Mouse (Mus musculus): ENCODE measurements around the gene Tcf7l2.

Tcf7l2 gene

GRCm38 (mm10) chr19:55741439-55741928 is at the start of gene Tcf7l2:
Gene Tcf7l2, plus strand, starts transcription at chr19:55741820.
- peak; percentile 80 for DNase-seq (ENCODE audit: low spot score)

GRCm38 (mm10) chr19:55694651-55695050 is 47.0 kb upstream of the Tcf7l2 start:
- DNase-seq (ENCODE audit: low spot score): no peak

- DNase-seq (ENCODE audit: low spot score): no peak
Measured at GRCm38 (mm10) chr19:55695418-55695817, 46.2 kb upstream of the Tcf7l2 start.

GRCm38 (mm10) chr19:55698892-55699291 is 42.7 kb upstream of the Tcf7l2 start:
- DNase-seq (ENCODE audit: low spot score): no peak

- DNase-seq (ENCODE audit: low spot score): no peak
Measured at GRCm38 (mm10) chr19:55700214-55700568, 41.4 kb upstream of the Tcf7l2 start.

- peak; percentile 8 for DNase-seq (ENCODE audit: low spot score)
Measured at GRCm38 (mm10) chr19:55700569-55701282, 40.9 kb upstream of the Tcf7l2 start.

- no peak for DNase-seq (ENCODE audit: low spot score)
Measured at GRCm38 (mm10) chr19:55701283-55701633, 40.4 kb upstream of the Tcf7l2 start.

GRCm38 (mm10) chr19:55702081-55702480 is 39.5 kb upstream of the Tcf7l2 start:
- DNase-seq (ENCODE audit: low spot score): no peak

GRCm38 (mm10) chr19:55702716-55703115 is 38.9 kb upstream of the Tcf7l2 start:
- no peak for DNase-seq (ENCODE audit: low spot score)

- no peak for DNase-seq (ENCODE audit: low spot score)
Measured at GRCm38 (mm10) chr19:55704071-55704470, 37.5 kb upstream of the Tcf7l2 start.

- no peak for DNase-seq (ENCODE audit: low spot score)
Measured at GRCm38 (mm10) chr19:55706300-55706699, 35.3 kb upstream of the Tcf7l2 start.

GRCm38 (mm10) chr19:55706806-55707205 is 34.8 kb upstream of the Tcf7l2 start:
- DNase-seq (ENCODE audit: low spot score): no peak

GRCm38 (mm10) chr19:55708031-55708554 is 33.5 kb upstream of the Tcf7l2 start:
- DNase-seq (ENCODE audit: low spot score): no peak

- DNase-seq (ENCODE audit: low spot score): no peak
Measured at GRCm38 (mm10) chr19:55710841-55711240, 30.8 kb upstream of the Tcf7l2 start.

- DNase-seq (ENCODE audit: low spot score): no peak
Measured at GRCm38 (mm10) chr19:55711701-55712100, 29.9 kb upstream of the Tcf7l2 start.

GRCm38 (mm10) chr19:55712678-55713077 is 28.9 kb upstream of the Tcf7l2 start:
- no peak for DNase-seq (ENCODE audit: low spot score)

- DNase-seq (ENCODE audit: low spot score): no peak
Measured at GRCm38 (mm10) chr19:55714015-55714414, 27.6 kb upstream of the Tcf7l2 start.

- DNase-seq (ENCODE audit: low spot score): no peak
Measured at GRCm38 (mm10) chr19:55714665-55715064, 27.0 kb upstream of the Tcf7l2 start.

- DNase-seq (ENCODE audit: low spot score): no peak
Measured at GRCm38 (mm10) chr19:55719083-55719482, 22.5 kb upstream of the Tcf7l2 start.

- DNase-seq (ENCODE audit: low spot score): no peak
Measured at GRCm38 (mm10) chr19:55719524-55720408, 21.9 kb upstream of the Tcf7l2 start.

GRCm38 (mm10) chr19:55720409-55721092 is 21.1 kb upstream of the Tcf7l2 start:
- DNase-seq (ENCODE audit: low spot score): no peak

GRCm38 (mm10) chr19:55722376-55722775 is 19.2 kb upstream of the Tcf7l2 start:
- DNase-seq (ENCODE audit: low spot score): no peak

Data from ovary, postnatal 14 days (tissue).